Mouse (Mus musculus): ENCODE results near the gene Ubqln4. TPM values are rescaled to one million over a fixed set of nuclear protein-coding genes. Genes with fewer than 3 reads are reported as not detected.

Gene Ubqln4
- total RNA-seq, 2 experiments from 2014 or later: 109 to 111 TPM

DNA sequence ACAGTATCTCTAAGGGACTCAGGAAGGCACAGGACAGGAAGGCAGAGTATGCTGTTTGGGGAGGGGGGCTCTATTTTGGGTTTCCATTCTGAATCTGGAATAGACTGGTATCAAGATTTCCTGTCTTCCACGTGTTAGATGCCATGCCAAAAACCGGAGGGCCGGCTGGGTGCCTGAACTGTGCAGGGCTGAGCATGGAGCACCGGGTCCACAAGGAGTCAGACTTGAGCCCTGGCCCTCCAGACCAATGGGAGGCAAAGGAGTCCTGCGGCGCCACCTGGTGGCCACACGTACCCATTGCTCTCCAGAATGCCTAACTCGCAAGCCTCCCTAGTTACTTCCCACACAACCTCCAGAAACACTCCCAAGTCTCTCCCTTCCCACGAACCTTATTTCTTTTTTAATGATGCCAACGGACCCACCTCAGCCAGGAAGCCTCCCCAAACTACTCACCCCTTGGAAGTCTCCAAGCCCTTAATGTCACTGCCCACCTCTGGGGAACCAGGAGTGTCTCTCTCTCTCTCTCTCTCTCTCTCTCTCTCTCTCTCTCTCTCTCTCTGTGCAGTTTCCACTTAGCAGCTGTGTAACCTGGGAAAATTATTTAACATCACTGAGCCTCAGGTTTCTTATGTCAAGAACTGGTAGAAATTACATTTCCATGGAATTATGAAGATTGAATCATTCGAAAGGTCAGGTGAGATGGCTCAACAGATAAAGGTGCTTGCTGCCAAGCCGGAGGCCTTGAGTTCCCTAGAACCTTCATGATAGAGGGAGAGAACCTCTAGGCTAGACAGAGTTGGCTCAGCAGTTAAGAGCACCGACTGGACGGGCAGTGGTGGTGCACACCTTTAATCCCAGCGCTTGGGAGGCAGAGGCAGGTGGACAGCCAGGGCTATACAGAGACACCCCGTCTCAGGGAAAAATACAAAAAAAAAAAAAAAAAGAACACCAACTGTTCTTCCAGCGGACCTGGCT is 27.1 kb upstream of the Ubqln4 start:
- DNase-seq: peak; percentile 70 to 76

DNA sequence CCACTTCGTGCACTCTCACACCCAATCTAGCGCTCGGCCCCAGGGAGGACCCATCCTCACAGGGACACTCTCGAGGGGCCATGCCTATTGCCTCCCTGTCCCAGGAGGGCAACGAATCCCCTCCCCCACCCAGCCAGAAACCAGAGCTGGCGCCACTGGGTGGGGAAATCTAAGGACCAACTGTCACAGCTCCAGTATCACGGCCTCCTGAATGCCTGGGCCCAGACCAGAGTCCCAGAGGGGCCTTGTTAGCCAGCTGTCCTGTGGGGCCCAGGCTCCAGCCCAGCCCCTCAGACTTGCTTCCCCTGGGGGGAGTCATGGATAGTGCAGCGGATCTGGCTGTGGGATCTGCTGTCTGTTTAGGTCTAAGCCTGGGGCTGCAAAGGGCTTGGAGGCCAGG is 26.0 kb upstream of the Ubqln4 start:
- DNase-seq: no peak

DNA sequence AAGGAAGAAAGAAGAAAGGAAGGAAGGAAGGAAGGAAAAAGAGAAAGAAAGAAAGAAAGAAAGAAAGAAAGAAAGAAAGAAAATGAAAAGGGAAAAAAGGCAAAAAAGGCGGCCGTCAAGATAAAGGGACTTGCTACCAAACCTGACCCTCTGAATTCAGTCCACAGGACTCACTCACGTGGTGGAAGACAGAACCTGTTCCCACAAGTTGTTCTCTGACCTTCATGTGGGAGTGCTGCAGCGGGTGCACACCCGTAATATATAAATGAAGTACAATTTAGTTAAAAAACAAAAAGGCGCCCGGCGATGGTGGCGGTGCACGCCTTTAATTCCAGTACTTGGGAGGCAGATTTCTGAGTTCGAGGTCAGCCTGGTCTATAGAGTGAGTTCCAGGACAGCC is 24.9 kb upstream of the Ubqln4 start:
- DNase-seq: no peak

DNA sequence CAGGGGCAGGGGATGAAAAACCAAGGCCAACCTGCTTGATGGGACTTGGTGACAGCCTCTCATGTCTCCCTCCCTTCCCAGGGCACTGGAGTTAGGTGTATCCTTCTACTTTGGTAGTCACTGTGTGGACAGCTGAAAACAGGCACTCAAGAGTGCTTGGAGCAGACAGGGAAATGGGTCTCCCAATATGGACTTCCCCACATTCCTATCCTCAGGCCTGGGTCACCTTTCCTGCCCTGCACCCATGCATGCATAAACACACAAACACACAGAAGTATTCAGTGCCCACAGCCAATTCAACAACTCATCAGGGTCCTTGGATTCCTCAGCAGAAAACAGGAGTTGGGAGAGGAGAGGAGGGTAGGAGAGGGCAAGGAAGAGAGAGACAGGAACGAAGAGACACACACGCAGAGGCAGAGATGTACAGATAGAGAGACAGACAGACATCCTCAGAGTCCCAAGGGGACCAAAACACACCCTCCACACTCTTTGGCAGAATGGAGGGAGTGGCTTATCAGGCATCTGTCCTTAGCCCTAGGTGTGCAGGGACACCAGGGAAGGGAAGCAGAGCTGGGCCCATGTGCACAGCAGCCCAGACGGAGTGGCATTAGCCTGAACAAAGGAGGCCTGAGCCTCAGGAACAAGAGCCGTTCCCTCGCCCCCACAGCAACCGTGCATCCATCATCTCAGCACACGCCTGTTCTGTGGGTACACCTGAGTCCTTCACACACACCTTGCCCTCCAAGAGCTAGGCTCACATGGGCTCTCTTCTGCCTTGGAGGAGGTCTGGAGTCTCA is 24.2 kb upstream of the Ubqln4 start:
- DNase-seq: no peak

DNA sequence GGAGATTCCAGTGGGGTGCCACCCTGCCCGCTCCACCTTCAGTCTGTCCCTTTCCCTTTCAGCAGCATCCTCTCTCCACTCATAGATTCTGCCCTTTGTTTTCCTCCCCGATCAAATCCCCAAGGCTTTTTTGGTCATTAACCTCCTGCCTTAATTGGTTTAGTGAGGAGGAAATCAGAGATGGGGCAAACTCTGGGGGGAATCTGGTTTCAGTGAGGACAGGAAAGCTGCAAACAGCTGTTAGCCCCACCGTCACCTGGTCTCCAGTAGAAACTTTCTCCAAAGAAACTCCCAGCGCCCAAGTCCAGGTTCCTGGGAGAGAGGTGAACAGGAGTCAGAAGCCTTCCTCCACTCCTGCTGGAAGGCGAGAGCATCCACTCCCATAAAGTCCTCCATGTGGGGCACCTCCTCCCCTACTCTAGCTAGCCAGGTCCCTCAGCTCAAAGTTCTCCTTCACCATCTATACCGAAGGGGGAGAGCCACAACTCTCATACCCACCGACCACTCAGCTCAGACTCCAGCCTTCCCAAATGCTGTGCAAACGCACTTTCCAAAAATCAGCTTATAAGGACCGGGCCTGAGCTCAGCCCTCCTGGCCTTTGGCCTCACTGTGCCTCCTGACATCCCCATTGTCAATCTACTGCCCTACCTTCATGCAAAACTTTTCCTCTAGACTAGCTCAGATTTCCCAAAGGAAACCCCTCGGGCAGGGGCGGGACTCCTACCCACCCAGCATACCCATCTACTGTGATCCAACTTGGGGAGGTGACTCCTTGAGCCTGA is 23.3 kb upstream of the Ubqln4 start:
- DNase-seq: no peak

DNA sequence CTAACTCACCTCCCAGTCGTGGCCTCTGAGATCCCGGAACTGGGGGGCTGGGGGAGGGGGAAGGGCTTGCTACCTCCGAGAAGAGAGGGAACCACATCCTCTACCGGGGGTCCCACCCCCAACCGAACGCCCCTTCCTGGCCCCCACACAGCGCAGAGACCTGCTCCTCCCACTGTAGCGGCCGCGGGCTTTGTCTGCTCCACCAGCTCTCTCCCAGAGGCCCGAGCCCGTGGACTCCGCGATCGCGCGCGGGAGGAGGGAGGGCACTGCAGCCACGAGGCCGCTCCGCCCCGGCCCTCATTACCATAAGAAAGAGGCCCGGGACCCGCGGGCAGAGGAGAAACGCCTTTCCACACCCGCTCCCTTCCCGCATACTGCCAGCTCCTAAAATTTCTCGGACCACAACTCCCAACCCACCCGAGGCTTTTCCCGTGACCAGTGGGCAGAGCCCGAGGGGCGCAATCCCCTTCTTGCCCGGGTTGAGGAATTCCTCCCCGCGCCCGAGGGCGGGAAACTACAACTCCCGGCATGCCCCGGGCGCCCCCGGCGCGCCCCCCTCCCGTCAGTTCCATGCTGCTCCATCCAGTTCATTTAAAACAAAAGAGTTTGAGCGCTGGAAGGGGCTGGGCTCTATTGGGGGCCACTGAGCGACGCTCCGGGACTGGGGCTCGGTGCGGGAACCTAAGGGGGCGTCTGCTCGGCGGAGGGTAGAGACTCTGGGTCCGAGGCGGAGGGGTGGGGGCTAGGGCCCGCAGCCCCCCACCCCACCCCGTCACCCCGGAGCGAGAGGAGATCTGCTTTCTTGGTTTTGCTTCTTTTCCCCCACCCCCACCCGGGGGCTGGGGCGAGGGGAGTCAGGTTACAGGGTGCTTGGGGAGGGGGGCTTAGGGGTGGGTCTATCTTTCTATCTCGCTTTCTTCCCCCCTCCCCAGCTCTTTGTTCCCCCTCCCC is 21.9 kb upstream of the Ubqln4 start:
- DNase-seq: peak; percentile 89

DNA sequence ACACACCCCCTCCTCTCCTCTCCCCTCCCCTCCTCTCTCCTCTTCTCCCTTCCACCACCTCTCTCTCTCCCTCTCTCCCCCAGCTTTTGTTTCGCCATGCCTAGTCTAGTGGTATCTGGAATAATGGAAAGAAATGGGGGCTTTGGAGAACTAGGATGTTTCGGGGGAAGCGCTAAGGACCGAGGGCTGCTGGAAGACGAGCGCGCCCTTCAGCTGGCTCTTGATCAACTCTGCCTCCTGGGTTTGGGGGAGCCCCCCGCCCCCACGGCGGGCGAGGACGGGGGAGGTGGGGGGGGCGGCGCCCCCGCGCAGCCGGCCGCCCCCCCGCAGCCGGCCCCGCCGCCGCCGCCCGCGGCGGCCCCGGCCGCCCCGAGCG is 21.3 kb upstream of the Ubqln4 start, which contains the start of gene Mex3a:
Mex3a (plus strand) TSS at position 97 of the 376 bp plus-strand sequence.
- no peak for DNase-seq

DNA sequence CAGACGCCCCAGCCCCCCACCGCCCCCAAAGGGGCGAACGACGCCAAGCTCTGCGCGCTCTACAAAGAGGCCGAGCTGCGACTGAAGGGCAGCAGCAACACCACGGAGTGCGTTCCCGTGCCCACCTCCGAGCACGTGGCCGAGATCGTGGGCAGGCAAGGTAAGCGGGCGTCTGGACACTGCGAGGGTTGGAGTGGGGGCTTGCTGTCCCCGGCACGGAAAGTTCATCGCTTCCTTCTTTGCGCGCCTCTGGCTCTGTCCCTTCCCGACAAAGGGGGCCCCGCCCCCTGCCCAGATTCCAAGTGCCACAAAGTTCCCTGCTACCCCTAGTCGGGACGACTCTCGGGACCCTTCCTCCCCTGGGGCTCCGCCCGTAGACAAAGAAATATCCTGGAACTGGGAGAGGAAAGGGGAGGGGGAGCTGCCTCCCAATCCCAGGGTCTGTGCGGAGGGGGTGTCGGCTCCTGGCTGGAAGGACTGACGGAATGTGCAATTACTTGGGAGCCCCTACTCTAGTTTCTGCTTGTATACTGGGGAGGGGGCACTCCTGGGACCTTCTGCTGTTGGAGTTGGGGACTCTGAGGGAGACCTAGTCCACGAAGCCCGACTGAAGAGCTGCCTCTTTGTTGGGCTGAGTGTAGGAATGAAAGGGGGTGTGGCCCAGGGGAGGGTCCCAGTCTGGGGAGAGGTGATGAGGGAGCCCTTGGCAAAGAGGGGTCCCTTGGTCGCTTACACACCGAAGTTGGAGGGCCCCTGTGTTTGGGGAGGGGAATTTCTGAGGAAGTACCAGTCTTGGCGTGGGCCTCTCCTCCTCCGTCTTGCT is 20.7 kb upstream of the Ubqln4 start:
- no peak for DNase-seq

DNA sequence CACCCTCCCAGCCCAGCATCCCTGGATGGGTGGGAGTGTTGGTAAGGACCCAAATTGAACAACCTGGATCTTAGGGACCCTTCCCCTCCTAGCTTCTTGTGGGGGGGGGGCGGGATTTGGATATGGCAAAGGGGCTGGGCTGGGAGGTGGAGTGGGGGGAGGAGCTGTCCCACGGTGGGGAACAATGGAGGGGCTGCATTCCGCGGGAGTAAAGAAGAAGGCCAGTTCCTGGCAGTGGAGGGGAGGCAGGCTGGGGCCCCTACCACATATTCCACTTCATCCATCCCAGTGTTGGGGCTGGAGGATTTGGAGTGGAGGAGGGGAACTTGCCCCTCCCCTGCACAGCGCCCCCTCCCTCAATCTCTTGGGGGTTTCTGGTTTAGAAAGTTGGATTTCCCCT is 19.9 kb upstream of the Ubqln4 start:
- no peak for DNase-seq

DNA sequence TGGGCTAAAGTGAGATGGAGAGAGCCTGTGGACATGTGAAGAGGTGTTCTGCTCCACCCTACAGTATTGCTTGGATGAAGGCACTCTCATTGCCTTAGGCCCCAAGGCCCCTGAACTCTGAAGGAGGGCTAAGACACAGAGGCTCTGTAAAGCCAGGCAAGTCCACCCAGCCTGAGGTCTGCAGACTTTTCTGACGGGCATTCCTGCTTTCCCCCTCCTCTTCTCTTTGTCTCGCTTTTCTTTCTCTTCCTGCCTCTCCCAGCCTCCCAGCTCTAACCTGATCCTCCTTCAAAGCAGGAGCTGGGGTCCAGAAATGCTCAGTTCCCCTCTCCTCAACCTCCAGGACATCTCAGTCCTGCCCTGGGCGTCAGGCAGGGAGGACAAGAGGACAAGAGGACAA is 18.6 kb upstream of the Ubqln4 start:
- DNase-seq: no peak

DNA sequence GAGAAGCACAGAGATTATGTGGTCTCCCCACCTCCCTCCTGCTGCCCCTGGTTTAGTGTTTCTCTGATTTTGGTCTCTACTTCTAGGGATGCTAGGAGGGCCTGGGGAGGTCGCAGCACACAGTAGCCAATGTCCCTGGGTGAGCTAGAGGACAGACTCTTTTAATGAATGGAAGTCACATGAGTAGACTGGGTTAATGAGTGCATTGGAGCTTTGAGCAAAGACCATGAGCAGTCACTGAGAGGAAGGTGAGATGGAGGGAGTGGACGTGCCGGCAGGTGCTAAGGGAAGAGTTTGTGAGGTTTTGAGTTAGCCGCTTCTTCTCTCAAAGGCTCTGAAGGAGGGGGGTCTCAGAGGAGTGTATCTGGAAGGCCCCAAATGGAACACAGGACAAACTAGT is 18.0 kb upstream of the Ubqln4 start:
- no peak for DNase-seq

DNA sequence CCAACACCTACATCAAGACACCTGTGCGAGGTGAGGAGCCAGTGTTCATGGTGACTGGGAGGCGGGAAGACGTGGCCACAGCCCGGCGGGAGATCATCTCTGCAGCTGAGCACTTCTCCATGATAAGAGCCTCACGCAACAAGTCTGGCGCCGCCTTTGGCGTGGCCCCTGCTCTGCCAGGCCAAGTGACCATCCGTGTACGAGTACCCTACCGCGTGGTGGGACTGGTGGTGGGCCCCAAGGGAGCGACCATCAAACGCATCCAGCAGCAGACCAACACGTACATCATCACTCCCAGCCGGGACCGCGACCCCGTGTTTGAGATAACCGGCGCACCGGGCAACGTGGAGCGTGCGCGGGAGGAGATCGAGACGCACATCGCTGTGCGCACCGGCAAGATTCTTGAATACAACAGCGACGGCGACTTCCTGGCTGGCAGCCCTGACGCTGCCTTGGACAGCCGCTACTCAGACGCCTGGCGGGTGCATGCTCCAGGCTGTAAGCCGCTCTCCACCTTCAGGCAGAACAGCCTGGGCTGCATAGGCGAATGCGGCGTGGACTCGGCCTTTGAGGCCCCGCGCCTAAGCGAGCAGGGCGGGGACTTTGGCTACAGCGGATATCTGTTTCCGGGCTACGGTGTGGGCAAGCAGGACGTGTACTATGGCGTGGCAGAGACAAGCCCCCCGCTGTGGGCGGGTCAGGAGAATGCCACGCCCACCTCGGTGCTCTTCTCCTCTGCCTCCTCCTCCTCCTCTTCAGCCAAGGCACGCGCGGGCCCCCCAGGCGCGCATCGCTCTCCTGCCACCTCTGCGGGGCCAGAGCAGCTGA is 17.2 kb upstream of the Ubqln4 start:
- DNase-seq: peak; percentile 61 to 78

DNA sequence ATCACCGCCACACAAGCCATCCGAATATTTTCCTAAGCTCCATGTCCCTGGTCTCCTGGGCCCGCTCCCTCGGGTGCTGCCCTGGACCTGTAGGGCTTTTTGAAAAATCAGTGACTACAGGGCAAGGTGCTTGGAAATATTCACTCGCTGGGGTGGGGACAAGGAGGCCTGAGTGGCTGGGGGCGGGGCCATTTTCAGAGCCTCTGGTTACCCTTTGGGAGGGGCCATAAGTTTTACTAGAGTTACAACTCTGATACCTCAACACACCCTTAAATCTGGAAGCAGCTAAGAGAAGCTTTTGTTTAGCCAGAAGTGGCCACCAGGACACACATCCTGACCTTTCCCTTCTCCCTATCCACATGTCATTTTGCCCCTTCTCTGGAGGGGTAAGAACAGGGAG is 16.4 kb upstream of the Ubqln4 start:
- no peak for DNase-seq

DNA sequence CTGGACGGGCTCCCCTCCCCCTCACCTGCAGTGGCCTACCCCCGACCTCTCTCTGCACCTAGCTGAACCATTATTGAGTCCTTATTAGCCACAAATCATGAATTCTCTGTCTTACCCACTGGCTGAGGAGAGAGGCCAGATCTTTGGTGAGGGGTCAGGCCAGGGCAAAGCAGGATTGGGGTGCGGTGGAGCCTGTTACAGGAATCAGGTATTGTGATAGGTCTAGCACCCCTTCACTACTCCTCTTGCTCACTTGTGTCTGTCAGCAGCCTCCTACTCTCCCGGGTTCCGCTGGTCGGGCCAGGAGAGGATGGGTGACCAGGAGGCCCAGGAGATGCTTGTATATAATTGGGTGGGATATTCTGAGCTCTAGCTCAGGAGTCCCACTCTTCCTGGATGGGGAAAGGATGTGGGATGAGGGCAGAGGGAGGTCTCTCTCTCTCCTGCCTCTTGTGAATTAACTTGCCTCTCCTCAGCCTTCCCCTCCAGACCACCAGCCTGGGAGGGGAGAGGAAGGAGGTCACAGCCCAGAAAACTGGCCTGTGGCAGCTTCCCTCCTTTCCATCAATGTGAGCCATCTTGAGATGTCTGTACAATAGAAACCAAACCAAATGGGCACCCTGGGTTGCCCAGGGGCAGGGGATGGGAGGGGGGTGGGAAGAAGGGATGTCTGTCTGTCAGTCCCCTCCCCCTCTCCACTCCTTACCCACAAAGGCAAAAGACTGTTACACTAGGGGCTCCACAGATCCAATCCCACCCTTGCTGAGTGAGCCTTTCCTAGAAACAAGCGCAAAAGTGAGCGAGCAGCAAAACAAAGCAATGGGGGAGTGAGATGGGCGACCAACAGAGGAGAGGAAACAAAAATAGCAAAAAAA is 15.1 kb upstream of the Ubqln4 start:
- no peak for DNase-seq

DNA sequence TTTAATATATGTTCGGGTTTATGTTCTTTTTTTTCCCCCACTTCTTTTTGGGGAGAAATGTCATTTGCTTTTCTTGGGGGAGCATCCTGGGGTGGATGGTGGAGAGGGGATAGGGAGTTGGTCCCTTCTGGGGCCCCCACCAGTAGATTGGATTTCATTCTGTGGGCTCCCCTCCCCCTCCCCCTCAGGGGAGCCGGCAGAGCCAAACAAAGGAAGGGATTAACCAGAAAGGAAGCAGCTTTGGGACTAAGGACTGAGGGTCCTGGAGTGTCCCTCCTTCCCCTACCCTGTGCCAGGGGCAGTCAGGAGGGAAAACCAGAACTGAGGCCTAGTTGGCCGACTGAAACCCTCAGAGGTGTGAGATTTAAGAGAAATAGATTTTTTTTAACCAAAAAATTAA is 14.2 kb upstream of the Ubqln4 start:
- no peak for DNase-seq

DNA sequence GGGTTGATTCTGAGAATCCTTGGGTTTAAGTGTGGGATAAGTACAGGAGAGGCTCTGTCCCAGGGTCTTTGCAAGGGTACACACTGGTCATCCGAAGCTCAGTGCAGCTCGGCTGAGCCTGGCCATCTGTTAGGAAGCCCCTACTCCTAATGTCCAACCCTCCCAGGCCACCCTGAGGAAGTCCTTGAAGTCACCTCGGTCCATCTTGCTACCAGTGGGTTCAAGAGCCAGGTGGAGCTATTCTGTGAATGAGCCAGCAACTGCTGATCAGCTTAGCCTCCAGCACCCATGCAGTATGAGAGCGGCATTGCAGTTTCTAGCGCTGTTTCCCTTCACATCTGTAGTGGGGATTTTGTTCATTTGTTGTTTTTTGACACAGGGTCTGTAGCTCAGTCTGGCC is 13.5 kb upstream of the Ubqln4 start:
- no peak for DNase-seq

DNA sequence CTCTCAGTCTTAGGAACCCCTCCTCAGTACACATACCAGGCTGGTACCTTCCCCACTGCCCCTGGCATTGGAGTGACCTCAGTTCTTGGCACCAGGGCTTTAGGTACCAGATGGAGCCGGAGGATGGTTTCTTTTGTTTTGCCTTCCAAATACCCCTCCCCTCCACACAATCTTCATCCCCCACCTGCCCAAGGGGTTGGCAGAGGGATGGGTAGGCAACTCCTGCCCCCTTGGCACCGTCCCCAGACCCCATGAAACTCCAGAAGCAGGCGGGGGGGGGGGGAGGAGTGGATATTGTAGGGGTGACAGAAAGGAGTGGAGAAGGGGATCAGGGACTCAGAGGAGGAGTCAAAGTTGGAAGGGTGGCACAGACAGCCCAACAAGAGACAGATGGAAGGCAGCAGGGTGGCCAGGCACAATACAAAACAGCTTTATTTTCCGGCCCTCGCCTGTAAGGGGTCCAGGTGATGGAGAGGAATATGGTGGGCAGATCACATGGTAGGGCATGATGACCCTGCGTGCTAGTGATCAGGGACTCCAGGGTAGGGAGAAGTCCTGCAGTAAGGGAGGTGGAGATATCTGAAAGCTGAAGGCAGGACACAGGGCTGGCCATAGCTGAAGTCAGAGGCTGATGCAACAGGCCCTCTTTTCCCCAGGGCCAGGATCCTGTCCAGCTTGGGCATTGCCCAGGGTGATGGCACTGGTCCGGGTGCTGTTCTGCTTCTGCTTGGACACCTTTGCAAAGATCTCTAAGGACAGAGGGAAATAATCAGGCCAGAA is 11.7 kb upstream of the Ubqln4 start:
- no peak for DNase-seq

DNA sequence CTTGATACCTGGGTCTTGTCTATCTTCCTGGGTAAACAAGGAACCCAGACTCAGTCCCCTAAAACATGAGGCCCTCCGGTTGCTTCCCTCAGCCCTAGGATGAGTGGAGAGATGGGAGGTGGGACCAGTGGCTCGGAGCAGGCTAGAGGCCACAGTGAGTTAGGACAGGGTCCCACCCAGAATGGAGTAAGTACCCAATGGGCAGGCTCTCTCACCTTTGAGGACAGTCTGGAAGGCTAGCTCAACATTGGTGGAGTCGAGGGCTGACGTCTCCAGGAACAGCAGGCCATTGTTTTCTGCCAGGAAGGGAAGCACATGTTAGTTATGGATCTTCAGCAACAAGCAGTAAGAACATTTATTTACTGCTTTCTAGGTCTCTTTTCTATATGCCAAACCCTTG is 11.1 kb upstream of the Ubqln4 start:
- no peak for DNase-seq

All from layer of hippocampus, postnatal 36 days (tissue).